Mouse (Mus musculus) neural tube, embryonic 14.5 days (tissue): ENCODE results near the gene Ccdc171. TPM values are rescaled to one million over a fixed set of nuclear protein-coding genes. Genes with fewer than 3 reads are reported as not detected.
"Not testable (repeated sequence)": the region's sequence is repeated elsewhere in the genome, so short reads cannot be mapped to it uniquely, and the experiment has no call there.

Experiments used
- ATAC-seq: fragments of 200-750 bp; cut with Nextera tagmentation; 2 replicates; pipeline ENCODE4 v1.8.0; 2017; ENCODE audit warnings: low read depth, mild to moderate bottlenecking, moderate TSS enrichment, moderate library complexity
- H3K27ac ChIP-seq: fragments of 300-500 bp; sonication (generic); 2 replicates; pipeline ENCODE4 v1.5.1; 2014; ENCODE audit warnings: low read depth, mild to moderate bottlenecking, control low read depth, low read length, moderate library complexity, mixed read lengths
- H3K27me3 ChIP-seq: fragments of 300-500 bp; sonication (generic); 2 replicates; pipeline ENCODE4 v1.6.1; 2014; ENCODE audit warnings: low read length; ENCODE audit not compliant: control insufficient read depth, insufficient read depth
- H3K36me3 ChIP-seq: fragments of 300-500 bp; sonication (generic); 2 replicates; pipeline ENCODE4 v1.6.1; 2014; ENCODE audit warnings: low read length, mixed read lengths; ENCODE audit not compliant: control insufficient read depth, insufficient read depth
- H3K4me1 ChIP-seq: fragments of 300-500 bp; sonication (generic); 2 replicates; pipeline ENCODE4 v1.6.1; 2014; ENCODE audit warnings: low read length; ENCODE audit not compliant: control insufficient read depth, insufficient read depth
- H3K4me2 ChIP-seq: fragments of 300-500 bp; sonication (generic); 2 replicates; pipeline ENCODE4 v1.6.1; 2014; ENCODE audit warnings: mild to moderate bottlenecking, low read depth, low read length, control low read depth
- H3K4me3 ChIP-seq: fragments of 300-500 bp; sonication (generic); 2 replicates; pipeline ENCODE4 v1.5.1; 2014; ENCODE audit warnings: low read depth, low read length, control low read depth, mixed read lengths
- H3K9ac ChIP-seq: fragments of 300-500 bp; sonication (generic); replicated peaks from 2 replicates; pipeline ENCODE4 v1.6.1; 2014; ENCODE audit warnings: low read depth, mild to moderate bottlenecking, control low read depth, low read length, mixed read lengths
- H3K9me3 ChIP-seq: fragments of 300-500 bp; sonication (generic); 2 replicates; pipeline ENCODE4 v1.6.1; 2016; ENCODE audit warnings: low read length; ENCODE audit not compliant: control insufficient read depth
- WGBS: fragments of 180-500 bp; shearing (Covaris S2); extraction: QIAGEN DNeasy Blood & Tissue Kit; methylation state at CpG from one replicate; pipeline ENCODE4 v1.1.7; 2014; 5-methylcytosine and 5-hydroxymethylcytosine counted together
- polyA plus RNA-seq: library from polyadenylated mRNA; unstranded; fragments of >200 nt; fragmentation: Nextera tagmentation; extraction: Ambion mirVana; gene quantifications from 2 replicates; pipeline ENCODE4 v1.2.1, GENCODE M21; 2014

Ccdc171 gene
- polyA plus RNA-seq, 1 experiment from 2014 or later = 4.5 TPM

GRCm38 (mm10) chr4:83519807-83520206 lies 5.5 kb upstream of the Ccdc171 start:
- H3K4me2 ChIP-seq = no peak overlapping the region
- H3K27me3 ChIP-seq = no peaks in the 10 kb centered on the region
- no peak overlapping the region for H3K9ac ChIP-seq
- H3K36me3 ChIP-seq = no peaks in the 10 kb centered on the region
- H3K27ac ChIP-seq = no peak overlapping the region
- 0 out of 2 replicates have a peak, but pooled peaks cover 2% of the 10 kb centered on the region for H3K4me1 ChIP-seq
- ATAC-seq = no peak
- no peak overlapping the region for H3K4me3 ChIP-seq
- no peaks in the 10 kb centered on the region for H3K9me3 ChIP-seq

- no peak overlapping the region for H3K27ac ChIP-seq
- 85% methylated on average over 4 of the region's 4 CpGs for WGBS
- no peaks in the 10 kb centered on the region for H3K9me3 ChIP-seq
- H3K4me1 ChIP-seq = 0 out of 2 replicates have a peak, but pooled peaks cover 2% of the 10 kb centered on the region
- no peak overlapping the region for H3K9ac ChIP-seq
- no peaks in the 10 kb centered on the region; the same call in 1 of the 2 replicates for H3K27me3 ChIP-seq
- H3K4me3 ChIP-seq = no peak overlapping the region
- no peak overlapping the region for H3K4me2 ChIP-seq
- ATAC-seq = no peak
- no peaks in the 10 kb centered on the region for H3K36me3 ChIP-seq
Observed at GRCm38 (mm10) chr4:83520308-83520707, 5.0 kb upstream of the Ccdc171 start.

GRCm38 (mm10) chr4:83522066-83522465 lies 3.3 kb upstream of the Ccdc171 start:
- H3K9me3 ChIP-seq = no peaks in the 10 kb centered on the region
- no peaks in the 10 kb centered on the region; the same call in 1 of the 2 replicates for H3K27me3 ChIP-seq
- H3K36me3 ChIP-seq = no peaks in the 10 kb centered on the region
- no peak overlapping the region for H3K9ac ChIP-seq
- ATAC-seq = no peak
- H3K27ac ChIP-seq = no peak overlapping the region
- no peak overlapping the region for H3K4me3 ChIP-seq
- WGBS = 37% methylated on average over 5 of the region's 5 CpGs
- 0 out of 2 replicates have a peak, but pooled peaks cover 2% of the 10 kb centered on the region for H3K4me1 ChIP-seq
- H3K4me2 ChIP-seq = no peak overlapping the region

- H3K4me3 ChIP-seq = peak overlapping the region; percentile 68
- 0 out of 2 replicates have a peak, but pooled peaks cover 2% of the 10 kb centered on the region for H3K4me1 ChIP-seq
- no peaks in the 10 kb centered on the region; the same call in 1 of the 2 replicates for H3K27me3 ChIP-seq
- no peak; the same call in 1 of the 2 replicates for ATAC-seq
- no peaks in the 10 kb centered on the region for H3K36me3 ChIP-seq
- peak overlapping the region; percentile 75 for H3K4me2 ChIP-seq
- H3K27ac ChIP-seq = peak overlapping the region; percentile 98
- 8% methylated on average over 6 of the region's 6 CpGs for WGBS
- H3K9ac ChIP-seq = peak overlapping the region; percentile 78
- H3K9me3 ChIP-seq = no peaks in the 10 kb centered on the region
Observed at GRCm38 (mm10) chr4:83524456-83524842, 896 bp upstream of the Ccdc171 start.

- Histone ChIP-seq H3K4me1 (0 out of 2 replicates have a peak, but pooled peaks cover 2% of the 10 kb centered on the region), H3K4me2 (peak overlapping the region; percentile 75), H3K9ac (peak overlapping the region; percentile 61), H3K4me3 (peak overlapping the region; percentile 68), H3K27me3 (no peaks in the 10 kb centered on the region; the same call in 1 of the 2 replicates), H3K27ac (peak overlapping the region; percentile 58), H3K9me3 (no peaks in the 10 kb centered on the region), H3K36me3 (no peaks in the 10 kb centered on the region)
- 0% methylated on average over 18 of the region's 18 CpGs for WGBS
- peak; percentile 77 for ATAC-seq
Observed at GRCm38 (mm10) chr4:83525690-83526055, 328 bp downstream of the Ccdc171 start.

- no peaks in the 10 kb centered on the region for H3K36me3 ChIP-seq
- ATAC-seq = no peak
- no peak overlapping the region for H3K9ac ChIP-seq
- H3K9me3 ChIP-seq = no peaks in the 10 kb centered on the region
- H3K4me1 ChIP-seq = 0 out of 2 replicates have a peak, but pooled peaks cover 2% of the 10 kb centered on the region
- H3K4me3 ChIP-seq = peak overlapping the region; percentile 68
- no peaks in the 10 kb centered on the region; the same call in 1 of the 2 replicates for H3K27me3 ChIP-seq
- 4% methylated on average over 13 of the region's 13 CpGs for WGBS
- H3K27ac ChIP-seq = no peak overlapping the region
- peak overlapping the region; percentile 75 for H3K4me2 ChIP-seq
Observed at GRCm38 (mm10) chr4:83526270-83526987, 1.1 kb downstream of the Ccdc171 start.

- Histone ChIP-seq H3K27ac (no peak overlapping the region), H3K4me3 (no peak overlapping the region), H3K9ac (no peak overlapping the region), H3K4me2 (no peak overlapping the region), H3K27me3 (no peaks in the 10 kb centered on the region; the same call in 1 of the 2 replicates), H3K9me3 (no peaks in the 10 kb centered on the region), H3K36me3 (no peaks in the 10 kb centered on the region), H3K4me1 (0 out of 2 replicates have a peak, but pooled peaks cover 2% of the 10 kb centered on the region)
- no peak for ATAC-seq
- 60% methylated on average over 6 of the region's 6 CpGs for WGBS
Observed at GRCm38 (mm10) chr4:83526988-83527334, 1.6 kb downstream of the Ccdc171 start.

- Histone ChIP-seq H3K36me3 (no peaks in the 10 kb centered on the region), H3K4me3 (no peak overlapping the region), H3K9me3 (no peaks in the 10 kb centered on the region), H3K27me3 (no peaks in the 10 kb centered on the region; the same call in 1 of the 2 replicates), H3K27ac (no peak overlapping the region), H3K9ac (no peak overlapping the region), H3K4me2 (no peak overlapping the region), H3K4me1 (0 out of 2 replicates have a peak, but pooled peaks cover 2% of the 10 kb centered on the region)
- no peak for ATAC-seq
Observed at GRCm38 (mm10) chr4:83527921-83528320, 2.6 kb downstream of the Ccdc171 start.

- H3K4me1 ChIP-seq, H3K27me3 ChIP-seq, H3K4me2 ChIP-seq, H3K27ac ChIP-seq, H3K36me3 ChIP-seq, H3K9ac ChIP-seq, ATAC-seq, H3K9me3 ChIP-seq, H3K4me3 ChIP-seq: not testable (repeated sequence)
- 84% methylated on average over 4 of the region's 4 CpGs for WGBS
Observed at GRCm38 (mm10) chr4:83530060-83530459, 4.7 kb downstream of the Ccdc171 start.
